Mouse (Mus musculus) gastrocnemius, postnatal 10 days (tissue): ENCODE data around the gene Cdh24. TPM values are rescaled to one million over a fixed set of nuclear protein-coding genes. Genes with fewer than 3 reads are reported as not detected.

Experiments used
- DNase-seq: peaks from one replicate; pipeline ENCODE4 v3.0.0; 2021; ENCODE audit warnings: mixed read lengths
- long read RNA-seq, 2 experiments: library from polyadenylated mRNA; stranded (forward); transcript quantifications; one replicate each; pipeline ENCODE4 v2.0.0; 2021
- total RNA-seq, 2 experiments: library from RNA; stranded (reverse); gene quantifications; 2 replicates each; pipeline ENCODE4 v1.2.3; 2021

Gene Cdh24
- 1 to 10 TPM in 1 of 2 experiments, under 1 TPM in 1; 0.96 to 1.8 TPM for total RNA-seq
- long read RNA-seq, experiment 1, partial matches to known transcripts: 0 of 2 reads
- long read RNA-seq, experiment 1, other reads (novel, unspliced or antisense): 2 of 2 reads
- long read RNA-seq, experiment 2: 0 reads

GRCm38 (mm10) chr14:54641305-54641969 lies at the start of gene Cdh24:
Cdh24 (minus strand) TSS chr14:54641364.
- DNase-seq: peak; percentile 88

DNA sequence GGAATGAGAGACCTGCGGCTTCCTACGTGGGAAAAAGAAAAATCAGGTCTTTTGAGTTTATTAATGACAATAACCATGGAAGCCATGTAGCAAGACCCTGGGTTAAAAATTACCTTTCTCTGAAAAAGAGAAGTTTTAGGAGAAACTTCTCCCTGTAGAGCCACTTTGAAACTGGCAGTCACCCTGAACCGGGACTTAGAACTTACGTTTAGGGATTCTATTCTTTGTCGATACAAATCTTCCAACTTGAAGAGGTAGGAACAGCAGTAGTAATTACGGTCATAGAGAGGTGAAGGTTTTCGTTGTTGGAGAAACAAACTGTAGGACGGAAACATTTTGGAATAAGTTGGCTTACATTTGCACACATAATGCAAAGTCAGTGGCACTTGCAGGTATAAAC lies 46.1 kb upstream of the Cdh24 start:
- DNase-seq: no peak

DNA sequence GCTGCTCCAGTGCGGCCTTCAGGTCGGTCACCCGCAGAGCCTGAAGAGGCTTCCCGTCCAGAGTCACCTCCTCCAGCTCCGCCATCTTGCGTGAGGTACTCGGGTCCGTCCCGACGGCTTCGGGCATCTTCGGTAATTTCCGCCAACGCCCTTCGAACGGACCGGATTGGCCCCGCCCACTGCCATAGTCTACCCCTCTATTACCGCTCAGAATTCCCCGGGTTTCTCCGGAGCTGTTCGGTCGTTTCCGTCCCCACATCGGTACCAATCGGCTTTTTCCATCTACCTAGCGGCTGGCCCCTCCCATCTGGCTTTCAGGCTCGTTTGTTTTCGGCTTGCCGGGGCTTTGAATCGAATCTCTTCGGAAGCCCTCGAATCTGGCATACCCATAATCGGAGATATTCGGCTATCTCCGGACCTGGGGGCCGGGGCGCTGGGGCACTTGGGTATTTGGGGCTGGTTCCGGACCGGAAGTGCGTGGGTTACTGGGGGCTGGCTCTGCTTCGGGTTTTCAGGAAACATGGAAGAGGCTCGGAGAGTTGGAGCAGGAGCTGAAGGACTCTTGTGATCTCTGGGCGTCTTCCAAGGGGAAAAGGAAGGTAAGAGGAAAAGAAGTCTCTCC lies 45.5 kb upstream of the Cdh24 start, which contains the start of gene Acin1:
TSS of gene Acin1 (minus strand) at position 410 of the 622 bp plus-strand sequence.
- peak; percentile 100 for DNase-seq

DNA sequence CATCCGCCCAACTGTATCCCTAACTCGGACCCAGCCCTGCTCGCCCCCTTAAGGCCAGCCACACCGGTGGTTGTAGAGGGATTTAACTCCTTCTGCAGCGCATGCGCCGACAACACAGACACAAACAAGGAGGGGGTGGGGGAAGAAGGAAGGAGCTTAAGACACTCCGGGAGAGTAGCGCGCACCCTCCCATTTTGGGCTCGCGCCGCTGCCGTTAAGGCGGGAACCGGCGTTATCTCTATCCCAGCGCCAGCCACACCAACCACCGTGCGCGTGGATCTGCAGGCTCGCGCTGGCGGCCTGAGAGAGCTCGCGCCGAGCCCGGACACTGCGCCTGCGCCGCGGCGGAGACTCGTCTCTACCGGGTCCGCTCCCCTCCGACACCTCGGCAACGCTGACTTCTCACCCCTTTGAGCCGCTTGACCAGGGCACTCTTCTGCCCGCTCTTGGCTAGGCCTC lies 44.9 kb upstream of the Cdh24 start, which contains the start of gene 1700123O20Rik:
TSS of gene 1700123O20Rik (plus strand) at position 154 of the 459 bp plus-strand sequence.
- DNase-seq: no peak

GRCm38 (mm10) chr14:54685471-54685870 lies 44.3 kb upstream of the Cdh24 start:
- no peak for DNase-seq

GRCm38 (mm10) chr14:54682396-54682795 lies 41.2 kb upstream of the Cdh24 start:
- no peak for DNase-seq

GRCm38 (mm10) chr14:54678657-54679304 lies 37.6 kb upstream of the Cdh24 start:
- no peak for DNase-seq

DNA sequence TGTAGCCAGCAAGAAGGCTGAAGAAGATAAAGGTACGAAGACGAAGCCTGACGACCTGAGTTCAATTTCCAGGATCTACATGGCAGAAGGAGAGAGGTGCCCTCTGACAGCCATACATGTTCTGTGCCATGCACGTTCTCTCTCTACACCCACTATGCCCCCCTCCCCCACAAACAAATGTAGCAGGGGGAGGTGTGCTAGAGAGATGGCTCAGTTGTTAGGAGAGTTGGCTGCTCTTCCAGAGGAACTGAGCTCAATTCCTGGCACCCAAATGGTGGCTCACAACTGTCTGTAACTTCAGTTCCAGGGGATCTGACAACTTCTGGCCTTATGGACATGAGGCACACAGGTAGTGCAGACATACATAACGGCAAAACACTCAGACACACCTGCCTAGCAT lies 35.1 kb upstream of the Cdh24 start:
- DNase-seq: no peak

DNA sequence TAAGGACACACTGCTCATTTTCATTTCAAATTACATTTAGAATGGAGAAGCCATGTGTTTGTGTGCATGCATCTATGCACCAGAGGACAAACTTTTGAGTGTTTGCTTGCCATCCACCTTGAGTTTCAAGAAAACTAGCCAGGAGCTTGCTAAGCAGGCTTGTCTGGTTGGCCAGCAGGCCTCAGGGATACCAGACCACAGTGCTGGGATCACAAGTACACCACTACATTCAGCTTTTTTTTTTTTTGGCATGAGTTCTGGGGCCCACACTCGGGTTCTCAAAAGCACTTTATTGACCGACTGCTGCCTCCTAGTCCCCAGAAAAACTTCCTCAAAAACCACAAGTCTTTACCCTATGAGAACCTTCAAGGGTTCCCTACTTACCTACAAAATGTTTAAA lies 33.2 kb upstream of the Cdh24 start:
- no peak for DNase-seq

DNA sequence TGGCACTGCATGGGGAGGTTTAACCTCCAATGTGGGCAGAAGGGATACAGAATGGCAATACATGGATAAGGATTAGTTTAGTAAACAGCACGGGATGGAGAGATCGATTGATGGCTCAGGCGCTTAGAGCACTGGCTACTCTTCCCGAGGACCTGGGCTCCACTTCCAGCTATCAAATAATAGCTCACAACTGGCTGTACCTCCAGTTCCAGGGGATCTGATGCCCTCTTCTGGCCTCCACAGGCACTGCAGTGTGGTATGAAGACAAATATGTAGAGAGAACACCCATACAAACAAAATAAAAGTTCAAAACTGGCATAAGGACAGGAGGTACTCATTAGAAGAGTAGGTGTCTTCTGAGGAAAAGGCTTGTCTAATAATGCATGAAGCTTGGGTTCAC lies 28.2 kb upstream of the Cdh24 start:
- peak; percentile 26 for DNase-seq

DNA sequence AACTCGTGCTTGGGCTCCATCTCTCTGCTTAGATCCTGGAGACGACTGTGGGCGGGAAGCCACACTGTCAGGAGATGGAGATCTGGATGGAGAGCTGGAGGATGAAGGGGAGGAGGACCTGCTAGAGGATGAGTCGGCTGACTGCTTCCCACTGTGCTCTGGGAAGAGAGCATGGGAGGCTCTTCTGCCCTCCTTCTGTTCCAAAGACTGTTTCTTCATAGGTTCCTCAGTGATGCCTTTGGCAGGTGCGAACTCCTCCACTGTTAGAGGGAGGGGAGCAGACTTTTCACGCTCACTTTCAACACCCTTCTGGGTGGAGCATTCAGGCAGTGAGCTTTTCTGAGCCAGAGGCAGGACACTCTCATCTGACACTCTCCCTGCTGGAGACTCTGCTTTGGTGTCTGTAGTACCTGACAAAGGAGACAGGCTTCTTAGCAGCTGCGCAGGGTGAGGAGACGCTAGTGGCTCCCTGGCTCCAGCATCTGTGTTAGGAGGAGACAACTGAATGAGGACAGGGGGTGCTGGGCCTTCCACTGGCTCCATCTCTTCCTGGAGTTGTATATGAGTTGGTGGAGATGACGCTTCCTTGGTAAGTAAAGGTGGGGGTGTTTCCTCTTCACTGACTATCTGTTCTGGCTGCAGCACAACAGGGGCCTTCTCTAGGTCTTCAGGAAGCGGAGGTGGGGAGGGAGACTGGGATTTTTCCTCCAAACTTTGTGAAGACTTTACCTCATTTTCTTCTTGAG lies 23.5 kb upstream of the Cdh24 start:
- DNase-seq: no peak

DNA sequence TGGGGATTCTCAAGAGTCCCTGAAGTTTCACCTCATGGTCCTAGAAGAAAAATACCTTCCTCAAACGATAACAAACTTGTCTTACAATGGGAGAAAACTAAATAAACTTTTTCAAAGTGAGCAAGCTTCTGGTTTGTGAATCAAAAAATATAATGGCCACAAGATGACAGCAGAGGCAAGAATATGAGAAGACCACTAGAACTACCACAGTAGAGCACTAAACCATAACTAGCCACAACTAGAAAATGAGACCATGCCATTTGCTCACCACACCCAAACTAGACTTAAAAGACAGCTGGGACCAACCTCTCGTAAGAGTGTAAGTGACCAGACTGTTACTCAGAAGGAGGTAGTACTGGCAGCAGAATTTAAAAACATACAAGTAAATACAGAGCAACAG lies 18.8 kb upstream of the Cdh24 start:
- no peak for DNase-seq

DNA sequence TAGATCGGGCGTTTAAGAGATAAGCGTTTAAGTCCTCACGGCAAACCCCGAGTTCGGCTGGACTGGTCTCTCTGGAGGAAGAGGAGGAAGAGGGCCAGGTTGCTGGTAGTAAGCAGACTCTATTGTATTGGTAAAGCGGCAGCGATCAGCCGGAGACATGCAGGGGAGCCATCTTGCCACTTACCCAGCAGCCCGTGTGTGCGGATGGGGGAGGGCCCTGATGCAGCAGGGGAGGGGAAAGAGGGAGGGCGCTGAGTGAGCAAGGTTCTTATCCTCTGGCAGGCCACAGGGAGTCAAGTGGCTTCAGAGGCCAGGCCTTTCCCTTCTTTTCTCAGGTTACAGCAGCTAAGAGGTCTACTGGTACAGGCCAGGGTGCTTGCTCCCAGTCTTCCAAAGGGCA lies 12.3 kb upstream of the Cdh24 start:
- DNase-seq: peak; percentile 74

DNA sequence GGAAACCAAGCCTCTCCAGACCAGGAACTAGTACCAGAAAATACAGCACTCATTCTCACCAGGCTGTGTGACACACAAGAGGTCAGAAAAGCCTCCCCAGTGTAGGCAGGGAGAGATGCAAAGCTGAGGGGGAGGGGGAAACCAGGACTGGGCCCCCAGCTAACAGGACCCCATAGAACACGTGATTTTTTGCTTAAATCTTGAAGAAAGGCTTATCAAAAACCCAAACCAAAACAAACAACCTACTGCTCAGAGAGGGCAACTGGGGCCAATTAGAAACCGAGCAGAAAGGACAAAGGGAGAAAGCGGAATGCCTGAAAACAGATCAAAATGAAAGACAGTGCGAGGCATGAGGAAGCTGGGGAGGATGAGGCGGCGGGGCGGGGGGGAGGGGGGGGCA lies 11.6 kb upstream of the Cdh24 start:
- DNase-seq: no peak

- no peak for DNase-seq
Observed at GRCm38 (mm10) chr14:54651556-54651955, 10.4 kb upstream of the Cdh24 start.

GRCm38 (mm10) chr14:54650621-54651454 lies 9.7 kb upstream of the Cdh24 start:
- DNase-seq: peak; percentile 82

DNA sequence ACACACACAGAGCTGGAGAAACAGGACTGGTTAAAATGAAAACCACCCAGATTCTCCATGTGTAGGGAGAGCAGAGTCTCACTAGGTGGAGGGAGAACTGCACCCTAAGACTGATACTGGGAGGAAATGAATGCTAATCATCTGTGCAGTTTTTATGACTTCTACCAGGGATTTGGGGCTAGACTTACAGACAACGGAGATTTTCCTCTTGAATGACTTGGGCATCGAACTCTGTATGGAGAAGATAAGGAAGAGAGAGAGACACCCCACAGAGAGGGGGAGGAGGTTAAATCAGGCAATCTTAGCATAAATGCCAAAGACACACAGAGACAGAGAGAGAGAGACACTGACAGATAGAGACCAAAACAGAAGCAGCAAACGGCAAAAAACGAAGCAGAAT lies 6.7 kb upstream of the Cdh24 start:
- DNase-seq: no peak

GRCm38 (mm10) chr14:54646898-54647636 lies 5.9 kb upstream of the Cdh24 start:
- DNase-seq: no peak

DNA sequence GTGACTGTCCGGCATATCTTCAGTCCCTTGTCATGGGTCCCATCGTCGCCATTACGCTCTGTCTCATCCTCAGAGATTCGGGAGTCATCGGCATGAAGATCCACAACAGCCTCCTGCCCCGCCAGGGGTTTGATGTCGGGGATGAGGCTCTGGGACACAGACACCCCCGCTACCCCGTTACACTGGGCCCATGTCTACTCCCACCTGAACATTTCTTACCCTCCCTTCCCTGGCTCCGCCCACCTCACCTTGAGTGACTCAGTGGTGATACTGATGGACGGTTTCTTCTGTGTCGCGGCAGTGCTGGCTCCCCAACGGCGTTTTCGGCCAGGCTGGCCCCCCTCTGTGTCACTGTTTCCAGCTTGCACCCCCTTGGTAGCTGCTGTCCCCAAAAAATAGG lies 5.3 kb upstream of the Cdh24 start:
- DNase-seq: no peak

DNA sequence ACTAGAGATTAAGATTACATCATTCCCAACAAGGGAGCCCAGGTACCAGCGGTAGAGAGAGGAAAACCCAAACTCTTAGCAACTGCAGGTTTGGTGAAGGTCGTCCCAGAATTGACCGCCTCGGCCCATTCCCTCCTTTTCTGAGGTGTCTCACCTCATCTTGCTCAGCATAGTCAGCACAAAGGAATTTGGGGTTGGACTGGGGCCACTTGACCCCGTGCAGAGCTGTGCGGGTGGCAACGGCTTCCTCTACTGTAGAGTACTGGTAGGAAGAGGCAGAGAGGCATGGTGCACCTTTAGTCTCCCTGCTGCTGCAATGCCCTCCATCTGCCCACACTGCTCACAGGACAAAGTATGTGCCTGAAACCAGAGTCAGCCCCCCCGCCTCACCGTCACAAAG lies 3.1 kb upstream of the Cdh24 start:
- DNase-seq: no peak

DNA sequence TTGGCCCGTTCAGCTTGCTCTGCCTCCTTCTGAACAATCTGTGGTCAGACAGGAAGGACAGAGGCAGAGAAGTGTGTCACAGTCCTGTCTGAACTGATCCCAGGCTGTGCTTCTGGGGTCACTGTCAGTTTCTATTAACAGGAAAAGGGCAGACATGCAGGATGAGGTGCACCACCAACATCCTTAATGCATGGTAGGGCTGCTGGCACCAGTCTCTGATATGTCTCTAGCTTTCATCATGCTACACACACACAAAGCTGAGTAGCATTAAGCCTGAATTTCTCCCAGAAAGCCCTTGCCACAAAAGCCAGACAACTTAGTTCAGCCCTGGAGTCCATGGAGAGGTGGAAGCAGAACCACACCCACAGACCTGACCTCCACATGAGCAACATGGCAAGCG lies 1.8 kb upstream of the Cdh24 start:
- DNase-seq: no peak
